Mouse (Mus musculus): ENCODE data around the gene C2cd6.

The C2cd6 gene

GRCm38 (mm10) chr1:59094705-59095104 is at the start of gene C2cd6:
Gene C2cd6, minus strand, starts transcription at chr1:59094900.
- no peak for DNase-seq

- DNase-seq: peak; percentile 48 to 50
Measured at GRCm38 (mm10) chr1:59142809-59143208, 48.1 kb upstream of the C2cd6 start.

GRCm38 (mm10) chr1:59134419-59134818 is 39.7 kb upstream of the C2cd6 start:
- DNase-seq: no peak

DNA sequence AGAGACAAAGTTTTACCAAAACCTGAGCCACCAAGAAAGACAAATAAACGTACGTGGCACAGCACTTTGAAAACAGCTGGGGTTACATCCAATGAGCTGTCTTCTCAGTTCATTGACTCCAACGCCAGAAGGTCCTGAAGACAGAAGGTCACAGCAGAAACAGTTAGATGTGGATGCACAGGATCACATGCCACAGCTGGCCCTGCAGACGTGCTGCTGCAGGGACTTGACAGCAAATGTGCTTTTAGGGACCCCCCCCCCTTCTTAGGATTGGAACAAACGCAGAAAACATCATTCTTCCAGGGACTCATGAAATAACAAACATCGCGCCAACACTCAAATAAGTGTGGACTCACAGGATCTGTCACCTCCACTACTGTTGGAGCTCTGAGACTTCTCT is 34.2 kb upstream of the C2cd6 start:
- no peak for DNase-seq

GRCm38 (mm10) chr1:59125558-59125957 is 30.9 kb upstream of the C2cd6 start:
- no peak for DNase-seq

GRCm38 (mm10) chr1:59119720-59120457 is 25.2 kb upstream of the C2cd6 start, which contains the start of gene Tmem237:
Gene Tmem237, minus strand, starts transcription at chr1:59120408.
- DNase-seq: peak; percentile 90 to 92

- no peak for DNase-seq
Measured at GRCm38 (mm10) chr1:59110524-59110923, 15.8 kb upstream of the C2cd6 start.

DNA sequence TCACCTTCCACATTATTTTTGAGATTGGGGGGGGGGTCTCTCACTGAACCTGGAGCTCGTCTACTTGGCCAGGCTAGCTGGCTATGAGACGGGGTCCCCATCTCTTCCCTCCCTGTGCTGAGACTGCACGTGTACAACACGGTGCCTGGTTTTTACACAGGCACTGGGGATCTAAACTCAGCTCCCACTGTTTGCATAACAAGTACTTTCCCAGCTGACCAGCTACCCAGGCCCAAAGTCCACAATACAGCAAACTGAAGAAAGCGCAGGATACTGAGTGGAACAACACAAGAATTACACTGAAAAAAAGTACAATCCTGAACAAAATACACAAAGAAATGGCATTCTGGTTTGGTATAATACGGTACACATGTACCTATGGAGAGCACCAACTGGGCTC is 7.4 kb upstream of the C2cd6 start:
- no peak for DNase-seq

- DNase-seq: no peak
Measured at GRCm38 (mm10) chr1:59101020-59101419, 6.3 kb upstream of the C2cd6 start.

DNA sequence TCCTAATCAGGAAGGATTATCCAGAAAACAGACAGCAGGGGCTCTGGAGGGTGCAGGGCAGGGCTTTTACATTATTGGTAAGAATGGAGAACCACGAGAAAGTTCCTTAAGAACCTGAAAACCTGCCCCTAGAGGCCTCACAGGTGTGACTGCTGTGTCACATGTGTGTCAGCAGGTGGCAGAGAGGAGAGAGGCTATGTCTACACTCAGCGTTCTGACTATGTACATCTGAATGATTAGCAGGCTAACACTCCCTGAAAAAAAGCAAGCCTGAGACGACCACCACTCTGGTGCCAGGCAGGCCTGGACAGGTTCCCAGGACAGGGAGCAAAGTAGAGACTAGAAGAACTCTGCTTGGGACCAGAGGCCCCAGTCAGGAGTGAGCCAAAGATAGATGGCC is 23.8 kb downstream of the C2cd6 start:
- DNase-seq: no peak

- peak; percentile 4 to 14 for DNase-seq
Measured at GRCm38 (mm10) chr1:59067976-59068375, 26.7 kb downstream of the C2cd6 start.

- no peak for DNase-seq
Measured at GRCm38 (mm10) chr1:59063697-59064096, 31.0 kb downstream of the C2cd6 start.

DNA sequence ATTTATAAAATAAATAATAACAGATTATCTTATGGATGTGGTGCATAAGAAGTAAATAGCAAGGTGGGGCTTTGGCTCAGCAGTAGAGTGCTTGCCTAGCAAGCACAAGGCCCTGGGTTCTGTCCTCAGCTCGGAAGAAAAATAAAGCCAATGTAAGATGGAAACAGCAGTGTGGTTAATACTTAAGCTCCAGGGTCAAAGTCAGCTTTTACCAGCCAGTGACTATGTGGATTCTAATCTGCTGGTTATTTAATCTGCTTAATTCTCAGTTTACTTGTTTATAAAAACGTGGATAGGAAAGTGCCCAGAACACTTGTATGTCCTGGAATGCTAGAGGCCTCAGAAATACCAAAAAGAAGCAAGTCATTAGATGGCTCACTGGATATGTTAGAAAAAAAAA is 37.7 kb downstream of the C2cd6 start:
- DNase-seq: no peak

DNA sequence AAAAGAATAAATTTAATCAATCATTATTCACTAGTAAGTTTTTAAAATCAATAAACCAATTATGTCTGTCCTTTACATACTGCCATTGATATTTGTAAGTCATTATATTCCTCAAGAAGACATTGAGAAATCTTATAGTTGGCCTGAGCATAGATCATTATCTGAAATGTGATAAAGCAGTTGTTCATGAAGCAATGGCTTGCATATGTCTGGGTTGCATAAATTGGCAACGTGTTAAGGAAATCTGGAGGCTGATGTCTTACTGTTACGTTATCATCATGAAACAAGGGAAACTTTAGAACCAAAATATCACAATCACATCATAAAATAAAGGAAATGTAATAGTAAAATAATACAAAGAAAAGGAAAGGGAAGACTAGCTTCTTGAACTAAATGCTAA is 43.4 kb downstream of the C2cd6 start:
- DNase-seq: no peak

DNA sequence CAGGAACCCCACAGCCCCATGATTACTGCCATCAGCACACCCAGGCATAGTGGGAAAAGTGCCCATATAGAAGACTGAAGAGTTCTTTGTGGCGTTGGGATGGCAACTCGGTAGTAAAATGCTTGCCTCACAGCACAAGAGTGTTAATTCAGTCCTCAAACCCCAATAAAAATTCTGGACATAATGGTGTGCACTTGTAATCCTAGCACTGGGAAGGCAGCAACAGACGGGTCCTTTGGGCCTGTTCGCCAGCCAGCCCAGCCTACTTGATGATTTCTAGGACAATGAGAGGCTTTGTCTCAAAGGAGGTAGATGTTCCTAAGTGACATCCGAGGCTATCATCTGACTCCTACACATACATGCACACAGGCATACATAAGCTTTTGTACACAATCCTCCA is 57.0 kb downstream of the C2cd6 start:
- DNase-seq: no peak

DNA sequence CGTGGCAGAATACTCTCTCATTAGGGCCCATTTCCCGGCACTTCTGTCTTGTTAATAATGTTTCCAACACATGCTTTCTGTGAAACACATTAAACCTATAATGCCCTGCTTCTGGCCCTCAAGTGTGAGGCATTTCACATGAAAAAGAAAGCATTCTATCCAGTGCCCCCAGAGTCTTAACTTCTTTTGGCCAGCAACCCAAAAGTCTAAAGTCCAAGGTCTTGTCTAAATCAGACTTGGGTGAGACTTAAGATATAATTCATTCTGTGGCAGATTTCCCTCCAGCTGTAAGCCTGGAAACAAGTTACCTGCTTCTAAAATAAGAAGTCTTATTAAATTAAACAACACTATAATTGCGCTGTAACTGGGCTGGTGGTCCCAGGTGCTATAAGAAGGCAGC is 73.1 kb downstream of the C2cd6 start:
- DNase-seq: no peak

DNA sequence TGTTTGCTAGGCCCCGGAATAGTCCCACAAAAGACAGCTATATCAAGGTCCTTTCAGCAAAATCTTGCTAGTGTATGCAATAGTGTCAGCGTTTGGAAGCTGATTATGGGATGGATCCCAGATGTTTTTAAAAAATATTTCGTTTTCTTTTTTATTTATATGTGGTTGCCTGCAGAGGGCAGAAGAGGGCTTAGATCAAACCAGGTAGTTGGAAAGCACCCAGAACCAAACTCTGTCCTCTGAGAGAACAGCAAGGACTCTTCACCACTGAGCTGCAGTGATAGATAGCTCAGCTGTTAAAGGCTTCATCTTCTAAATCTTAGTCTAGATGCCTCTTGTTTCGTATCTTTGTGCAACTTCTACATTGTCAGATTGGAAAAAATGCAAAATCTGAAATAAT is 85.5 kb downstream of the C2cd6 start:
- no peak for DNase-seq
